Mouse (Mus musculus) brain, adult 10 weeks (tissue): ENCODE measurements around the gene Vmn1r128. TPM values are rescaled to one million over a fixed set of nuclear protein-coding genes. Genes with fewer than 3 reads are reported as not detected.

Experiments used
- polyA plus RNA-seq: library from polyadenylated mRNA; stranded (reverse); fragments of 350-450 nt; fragmentation: Illumina TruSeq; extraction: RNeasy Lipid Tissue Mini Kit (QIAGEN cat#74804); gene quantifications from one replicate; pipeline ENCODE4 v1.2.3, GENCODE M21; 2015; ENCODE audit warnings: low read depth, low replicate concordance

Gene Vmn1r128
- polyA plus RNA-seq = not detected

DNA sequence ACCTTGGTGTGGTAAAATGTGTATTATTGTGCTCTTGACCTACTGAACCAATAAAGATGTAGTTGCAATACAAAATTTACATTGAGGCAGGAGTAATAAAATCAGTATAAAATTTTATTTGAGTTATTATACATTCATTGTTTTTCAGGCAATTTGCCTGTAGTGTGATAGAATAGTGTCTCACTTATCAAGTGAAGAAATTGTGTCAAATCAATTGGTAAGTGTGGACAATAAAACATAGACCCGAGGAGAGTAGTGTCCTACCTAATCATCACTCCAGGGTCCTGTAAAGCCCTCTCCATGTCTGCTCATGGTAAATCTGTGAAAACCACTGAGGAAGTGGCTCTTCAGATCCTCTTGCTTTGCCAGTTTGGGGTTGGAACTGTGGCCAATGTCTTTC is at the start of gene Vmn1r128:
TSS of gene Vmn1r128 (plus strand) at position 301 of the 400 bp plus-strand sequence.

DNA sequence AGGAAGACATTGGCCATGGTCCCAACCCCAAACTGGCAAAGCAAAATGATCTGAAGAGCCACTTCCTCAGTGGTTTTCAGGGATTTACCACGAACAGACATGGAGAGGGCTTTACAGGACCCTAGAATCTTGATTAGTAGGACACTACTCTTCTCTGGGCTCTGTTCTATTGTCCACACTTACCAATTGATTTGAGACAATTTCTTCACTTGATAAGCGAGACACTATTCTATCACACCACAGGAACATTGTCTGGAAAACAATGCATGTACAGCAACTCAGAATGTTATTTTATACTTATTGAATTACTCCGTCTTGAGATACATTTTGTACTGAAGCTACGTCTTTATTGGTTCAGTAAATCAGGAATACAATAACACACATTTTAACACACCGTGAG is 47.8 kb upstream of the Vmn1r128 start, which contains the start of gene Vmn1r126:
TSS of gene Vmn1r126 (minus strand) at position 101 of the 400 bp plus-strand sequence.

DNA sequence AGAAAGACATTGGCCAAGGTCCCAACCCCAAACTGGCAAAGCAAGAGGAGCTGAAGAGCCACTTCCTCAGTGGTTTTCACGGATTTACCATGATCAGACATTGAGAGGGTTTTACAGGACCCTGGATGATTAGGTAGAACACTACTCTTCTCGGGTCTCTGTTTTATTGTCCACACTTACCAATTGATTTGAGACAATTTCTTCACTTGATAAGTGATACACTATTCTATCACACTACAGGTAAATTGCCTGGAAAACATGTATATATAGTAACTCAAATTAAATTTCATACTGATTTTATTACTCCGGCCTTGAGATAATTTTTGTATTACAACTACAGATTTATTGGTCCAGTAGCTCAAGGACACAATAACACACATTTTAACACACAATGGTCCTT is 29.4 kb upstream of the Vmn1r128 start, which contains the start of gene Vmn1r127:
TSS of gene Vmn1r127 (minus strand) at position 101 of the 400 bp plus-strand sequence.

DNA sequence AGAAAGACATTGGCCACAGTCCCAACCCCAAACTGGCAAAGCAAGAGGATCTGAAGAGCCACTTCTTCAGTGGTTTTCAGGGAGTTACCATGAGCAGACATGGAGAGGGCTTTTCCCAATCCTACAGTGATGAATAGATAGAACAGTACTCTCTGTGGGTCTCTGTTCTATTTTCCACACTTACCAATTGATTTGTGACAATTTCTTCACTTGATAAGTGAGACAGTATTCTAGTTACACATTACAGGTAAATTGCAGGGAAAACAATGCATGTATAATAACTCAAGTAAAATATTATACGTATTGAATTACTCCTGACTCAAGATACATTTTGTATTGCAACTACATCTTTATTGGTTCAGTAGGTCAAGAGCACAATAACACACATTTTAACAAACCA is 12.0 kb downstream of the Vmn1r128 start, which contains the start of gene Vmn1r129:
TSS of gene Vmn1r129 (minus strand) at position 101 of the 400 bp plus-strand sequence.

Other genes with a start within 250 kb of the Vmn1r128 start
- gene Vmn1r122, start 215.2 kb upstream of the Vmn1r128 start, polyA plus RNA-seq = not detected
- gene Vmn1r123, start 187.2 kb upstream of the Vmn1r128 start, polyA plus RNA-seq = not detected
- not detected for gene Gm5157, start 158.9 kb upstream of the Vmn1r128 start, polyA plus RNA-seq
- gene Vmn1r124, start 88.8 kb upstream of the Vmn1r128 start, polyA plus RNA-seq = not detected
- gene Vmn1r125, start 77.2 kb upstream of the Vmn1r128 start, polyA plus RNA-seq = not detected
- gene Vmn1r126, start 47.9 kb upstream of the Vmn1r128 start, polyA plus RNA-seq = not detected
- not detected for gene Vmn1r127, start 29.5 kb upstream of the Vmn1r128 start, polyA plus RNA-seq
- gene Vmn1r129, start 11.9 kb downstream of the Vmn1r128 start, polyA plus RNA-seq = not detected
- not detected for gene Gm6882, start 83.4 kb downstream of the Vmn1r128 start, polyA plus RNA-seq
- gene Vmn1r130, start 162.4 kb downstream of the Vmn1r128 start, polyA plus RNA-seq = not detected
- not detected for gene Vmn1r131, start 196.7 kb downstream of the Vmn1r128 start, polyA plus RNA-seq